Mouse (Mus musculus) testis, adult 10 weeks (tissue): Measurements from ENCODE around the gene Camk2n1. TPM values are rescaled to one million over a fixed set of nuclear protein-coding genes. Genes with fewer than 3 reads are reported as not detected.

Source experiments
- polyA plus RNA-seq: library from polyadenylated mRNA; stranded (reverse); fragments of 350-450 nt; fragmentation: Illumina TruSeq; extraction: RNeasy Lipid Tissue Mini Kit (QIAGEN cat#74804); gene quantifications from one replicate; pipeline ENCODE4 v1.2.3, GENCODE M21; 2014; ENCODE audit warnings: low read depth, low replicate concordance

The Camk2n1 gene
- 40.9 TPM for polyA plus RNA-seq

GRCm38 (mm10) chr4:138453753-138454570 lies at the start of gene Camk2n1:
Gene Camk2n1 (plus strand): TSS chr4:138454314.

GRCm38 (mm10) chr4:138434347-138435316 lies 19.5 kb upstream of the Camk2n1 start, which contains the start of gene Mul1:
Gene Mul1 (plus strand): TSS chr4:138434671.

Other genes starting within 250 kb of the Camk2n1 start
- gene Hp1bp3, start 238.0 kb upstream of the Camk2n1 start, polyA plus RNA-seq, result 39.1 TPM
- gene Sh2d5, start 203.9 kb upstream of the Camk2n1 start, polyA plus RNA-seq, result 0.41 TPM
- gene Kif17, start 203.9 kb upstream of the Camk2n1 start, polyA plus RNA-seq, result 7.0 TPM
- 21.6 TPM for gene Ddost, start 149.6 kb upstream of the Camk2n1 start, polyA plus RNA-seq
- gene Pink1, start 128.0 kb upstream of the Camk2n1 start, polyA plus RNA-seq, result 55.3 TPM
- not detected for gene Cda, start 86.3 kb upstream of the Camk2n1 start, polyA plus RNA-seq
- gene Fam43b, start 57.8 kb upstream of the Camk2n1 start, polyA plus RNA-seq, result not detected
- 17.1 TPM for gene Mul1, start 19.6 kb upstream of the Camk2n1 start, polyA plus RNA-seq
- 4.6 TPM for gene Vwa5b1, start 181.6 kb downstream of the Camk2n1 start, polyA plus RNA-seq